Mouse (Mus musculus): ENCODE data around the gene Gdf7. TPM values are rescaled to one million over a fixed set of nuclear protein-coding genes. Genes with fewer than 3 reads are reported as not detected.
A peak's percentile ranks its signal among the peaks of the same experiment; 100 is the strongest.

The Gdf7 gene
- polyA plus RNA-seq, 1 experiment from 2014 or later, result 0.80 TPM

DNA sequence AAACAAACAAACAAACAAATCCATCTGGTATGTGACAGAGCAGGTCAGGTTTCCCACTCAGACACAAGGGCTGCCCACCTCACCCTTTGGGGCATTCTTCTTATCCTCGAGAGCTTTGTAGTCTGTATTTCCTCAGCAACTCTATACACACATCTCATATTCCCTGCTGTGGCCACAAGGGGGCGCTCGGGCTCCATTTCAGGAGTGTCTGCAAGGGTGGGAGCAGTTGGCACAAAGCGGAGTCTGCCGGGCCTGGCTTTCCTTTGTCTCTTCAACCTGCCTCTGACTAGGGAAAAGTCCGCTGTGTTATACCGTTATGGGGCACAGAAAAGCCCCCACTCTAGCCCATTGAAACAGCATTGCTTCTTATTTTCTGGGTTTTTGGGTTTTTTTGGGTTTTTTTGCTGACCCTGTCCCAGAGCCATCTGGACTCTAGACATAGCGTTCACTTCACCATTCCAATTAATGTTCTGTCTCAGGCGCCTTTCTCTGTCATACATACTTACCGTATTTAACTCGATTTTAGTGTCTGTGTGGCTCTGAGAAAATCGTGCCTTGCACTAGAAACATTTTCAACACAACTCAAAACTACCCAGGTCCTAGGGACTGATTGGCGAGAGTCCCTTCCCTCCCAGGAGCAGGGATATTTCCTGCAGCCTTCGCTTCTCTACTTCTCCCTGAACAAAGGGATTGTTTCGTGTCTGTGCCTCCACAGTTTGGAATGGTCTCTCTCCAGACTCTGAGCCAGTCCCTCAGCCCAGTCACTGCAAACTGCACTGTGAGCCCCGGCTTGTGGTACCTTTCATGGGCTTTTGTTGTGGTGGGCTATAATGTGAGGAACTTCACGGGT, 25.3 kb upstream of the Gdf7 start:
- peak; percentile 83 for ATAC-seq (ENCODE audit: insufficient number of reproducible peaks, insufficient read depth, low FRiP score, low TSS enrichment, low read depth)
- H3K4me2 ChIP-seq, result no peak overlapping the region
- no peaks in the 10 kb centered on the region for H3K9me3 ChIP-seq
- no peak overlapping the region for H3K4me3 ChIP-seq (replicated peaks)
- H3K36me3 ChIP-seq, result peaks cover 74% of the 10 kb centered on the region
- peak overlapping the region; percentile 18; the same call in 1 of the 2 replicates for H3K27ac ChIP-seq
- H3K9ac ChIP-seq (replicated peaks), result peak overlapping the region; percentile 23; the same call in 1 of the 2 replicates
- no peaks in the 10 kb centered on the region; the same call in 1 of the 2 replicates for H3K4me1 ChIP-seq (replicated peaks)
- WGBS, result 42% methylated on average over 17 of the region's 17 CpGs
- H3K27me3 ChIP-seq, result no peaks in the 10 kb centered on the region

DNA sequence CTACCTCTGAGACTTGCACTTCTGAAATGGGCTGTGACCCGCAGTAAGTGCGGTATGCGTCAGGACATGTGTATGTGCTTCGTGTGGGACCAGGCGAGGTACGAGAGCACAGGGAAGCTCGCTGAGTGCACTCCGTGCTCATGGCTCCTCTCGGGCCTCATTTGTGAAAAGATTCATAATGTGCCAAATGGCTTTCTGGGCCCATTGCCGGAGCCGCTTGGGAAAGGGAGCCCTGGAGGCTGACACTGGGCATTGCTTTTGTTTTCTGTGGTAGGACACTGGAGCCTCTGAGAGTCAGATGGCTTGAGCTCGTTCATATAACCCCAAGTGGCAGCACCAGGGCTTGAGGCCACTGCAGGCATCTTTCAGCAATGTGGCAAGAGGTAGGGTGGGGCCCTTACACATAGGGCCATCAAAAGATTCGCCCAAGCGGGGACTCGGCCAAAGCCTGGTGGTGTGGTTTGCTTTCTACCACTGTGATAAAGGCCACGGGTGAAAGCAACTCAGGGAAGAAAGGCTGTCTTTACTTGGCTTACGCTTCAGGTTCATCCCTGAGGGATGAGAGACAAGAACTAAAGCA, 24.3 kb upstream of the Gdf7 start:
- Histone ChIP-seq H3K4me2 (no peak overlapping the region), H3K4me1 (replicated peaks) (no peaks in the 10 kb centered on the region; the same call in 1 of the 2 replicates), H3K36me3 (peaks cover 75% of the 10 kb centered on the region), H3K9me3 (no peaks in the 10 kb centered on the region), H3K4me3 (replicated peaks) (no peak overlapping the region), H3K27me3 (no peaks in the 10 kb centered on the region), H3K9ac (replicated peaks) (no peak overlapping the region), H3K27ac (no peak overlapping the region)
- WGBS, result 93% methylated on average over 17 of the region's 17 CpGs
- no peak for ATAC-seq (ENCODE audit: insufficient number of reproducible peaks, insufficient read depth, low FRiP score, low TSS enrichment, low read depth)

DNA sequence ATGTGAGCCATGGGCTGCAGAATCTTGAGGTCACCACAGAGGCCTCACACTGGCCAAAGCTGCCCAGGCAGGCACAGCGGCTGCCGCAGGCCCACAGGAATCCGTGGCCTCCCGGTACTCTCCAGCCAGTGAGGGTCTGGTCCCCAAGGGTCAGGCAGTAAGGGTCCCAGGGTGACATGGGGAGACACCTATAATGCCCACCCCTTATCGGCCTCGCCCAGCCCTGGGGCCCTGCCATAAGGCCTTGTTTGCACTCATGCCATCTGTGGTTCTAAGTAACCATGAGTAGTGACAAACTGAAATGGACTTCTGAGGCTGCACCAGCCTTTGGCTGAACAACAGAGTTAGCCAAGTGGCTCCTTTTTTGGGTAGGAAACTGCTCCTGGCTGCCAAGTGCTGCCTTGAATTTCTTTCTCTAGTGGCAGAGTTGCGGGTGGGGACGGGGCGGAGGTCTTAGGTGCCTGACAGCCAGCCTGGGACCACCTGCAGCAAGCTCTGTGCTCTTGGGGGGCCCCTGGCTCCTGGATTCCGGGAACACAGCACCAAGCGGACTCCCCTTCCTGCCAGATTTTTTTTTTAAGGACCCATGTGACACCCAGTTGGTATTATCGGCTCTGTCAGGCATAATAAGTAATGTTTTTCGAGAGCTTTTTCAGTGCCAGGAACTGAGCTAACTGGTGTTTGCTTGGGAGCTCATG, 23.6 kb upstream of the Gdf7 start:
- ATAC-seq (ENCODE audit: insufficient number of reproducible peaks, insufficient read depth, low FRiP score, low TSS enrichment, low read depth), result no peak
- Histone ChIP-seq H3K27me3 (no peaks in the 10 kb centered on the region), H3K27ac (no peak overlapping the region), H3K9me3 (no peaks in the 10 kb centered on the region), H3K9ac (replicated peaks) (no peak overlapping the region), H3K36me3 (peaks cover 70% of the 10 kb centered on the region), H3K4me1 (replicated peaks) (no peaks in the 10 kb centered on the region; the same call in 1 of the 2 replicates), H3K4me2 (no peak overlapping the region), H3K4me3 (replicated peaks) (no peak overlapping the region)
- WGBS, result 93% methylated on average over 13 of the region's 13 CpGs

DNA sequence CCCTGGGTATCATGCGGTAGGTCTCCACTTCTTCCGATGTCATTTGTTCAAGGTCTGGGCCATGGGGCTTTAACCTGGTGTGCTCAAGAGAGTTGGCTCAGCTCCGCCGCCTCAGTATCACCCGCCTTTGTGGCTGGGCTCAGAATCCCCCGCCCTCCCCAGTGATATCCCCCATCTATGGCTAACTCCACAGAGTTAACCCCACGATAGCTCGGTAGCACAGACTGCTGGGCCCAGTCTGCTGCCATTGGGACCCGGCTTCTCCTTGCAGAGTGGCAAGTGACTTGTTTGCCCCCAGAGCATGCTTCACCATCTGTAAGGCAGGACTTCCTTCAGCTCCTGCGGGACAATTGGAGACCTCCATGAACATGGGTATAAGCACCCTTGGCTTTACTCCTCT, 22.3 kb upstream of the Gdf7 start:
- Histone ChIP-seq H3K4me3 (replicated peaks) (no peak overlapping the region), H3K36me3 (peaks cover 68% of the 10 kb centered on the region), H3K9me3 (no peaks in the 10 kb centered on the region), H3K27ac (no peak overlapping the region), H3K27me3 (no peaks in the 10 kb centered on the region), H3K4me2 (no peak overlapping the region), H3K4me1 (replicated peaks) (peaks cover 3% of the 10 kb centered on the region; the same call in 1 of the 2 replicates), H3K9ac (replicated peaks) (no peak overlapping the region)
- 91% methylated on average over 10 of the region's 10 CpGs for WGBS
- no peak for ATAC-seq (ENCODE audit: insufficient number of reproducible peaks, insufficient read depth, low FRiP score, low TSS enrichment, low read depth)

DNA sequence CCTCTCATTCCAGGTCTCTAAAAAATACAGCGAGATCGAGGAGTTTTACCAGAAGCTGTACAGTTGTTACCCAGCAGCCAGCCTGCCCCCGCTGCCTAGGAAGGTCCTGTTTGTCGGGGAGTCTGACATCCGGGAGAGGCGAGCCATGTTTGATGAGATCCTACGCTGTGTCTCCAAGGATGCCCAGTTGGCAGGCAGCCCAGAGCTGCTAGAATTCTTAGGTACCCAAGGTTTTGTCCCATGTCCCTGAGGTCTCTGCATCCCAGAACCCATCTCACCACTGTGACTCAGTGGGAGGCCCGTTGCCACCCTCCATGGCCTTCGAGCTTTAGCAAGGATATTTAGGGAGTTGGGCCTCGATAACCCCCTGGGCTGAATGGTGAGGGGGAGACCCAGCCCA, 19.8 kb upstream of the Gdf7 start:
- H3K9me3 ChIP-seq, result no peaks in the 10 kb centered on the region
- H3K4me1 ChIP-seq (replicated peaks), result 0 out of 2 replicates have a peak, but pooled peaks cover 8% of the 10 kb centered on the region
- H3K27me3 ChIP-seq, result no peaks in the 10 kb centered on the region
- no peak for ATAC-seq (ENCODE audit: insufficient number of reproducible peaks, insufficient read depth, low FRiP score, low TSS enrichment, low read depth)
- peaks cover 72% of the 10 kb centered on the region for H3K36me3 ChIP-seq
- no peak overlapping the region for H3K4me2 ChIP-seq
- WGBS, result 94% methylated on average over 10 of the region's 10 CpGs
- no peak overlapping the region for H3K9ac ChIP-seq (replicated peaks)
- no peak overlapping the region for H3K4me3 ChIP-seq (replicated peaks)
- H3K27ac ChIP-seq, result no peak overlapping the region

DNA sequence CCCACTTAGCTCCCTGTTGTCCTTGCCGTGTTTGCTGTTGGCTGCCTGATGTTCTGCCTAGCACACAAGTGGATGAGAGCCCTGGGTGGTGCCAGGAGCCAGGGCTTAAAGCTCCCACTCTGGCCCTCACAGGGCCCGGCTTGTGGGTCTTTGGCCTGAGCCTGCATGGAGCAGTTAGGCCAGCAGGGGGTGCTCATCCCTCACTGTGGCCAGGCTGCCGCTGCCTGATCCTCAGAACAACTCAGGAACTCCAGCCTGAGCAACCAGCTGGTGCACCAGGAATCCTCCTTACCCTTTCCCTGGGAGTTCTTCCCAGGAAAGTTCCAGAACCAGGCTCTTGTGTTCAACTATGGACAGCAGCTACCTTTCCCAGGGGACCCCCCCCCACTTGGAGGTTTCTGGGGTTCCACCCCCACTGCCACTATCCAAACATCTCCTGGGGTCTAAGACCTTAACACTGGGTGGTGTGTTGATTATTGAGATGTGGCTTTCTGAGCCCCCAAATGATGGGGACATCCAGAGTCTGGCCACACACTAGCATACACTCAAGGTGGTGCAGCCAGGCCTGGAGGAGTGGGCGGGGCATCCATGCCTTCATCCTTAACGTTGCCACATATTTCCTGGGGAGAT, 18.4 kb upstream of the Gdf7 start:
- Histone ChIP-seq H3K4me3 (replicated peaks) (no peak overlapping the region), H3K4me1 (replicated peaks) (0 out of 2 replicates have a peak, but pooled peaks cover 8% of the 10 kb centered on the region), H3K9me3 (no peaks in the 10 kb centered on the region), H3K36me3 (peaks cover 62% of the 10 kb centered on the region), H3K9ac (replicated peaks) (no peak overlapping the region), H3K27me3 (no peaks in the 10 kb centered on the region), H3K27ac (no peak overlapping the region), H3K4me2 (no peak overlapping the region)
- ATAC-seq (ENCODE audit: insufficient number of reproducible peaks, insufficient read depth, low FRiP score, low TSS enrichment, low read depth), result 0 out of 2 replicates have a peak, but pooled peaks have one; percentile 22
- 46% methylated on average over 5 of the region's 5 CpGs for WGBS

DNA sequence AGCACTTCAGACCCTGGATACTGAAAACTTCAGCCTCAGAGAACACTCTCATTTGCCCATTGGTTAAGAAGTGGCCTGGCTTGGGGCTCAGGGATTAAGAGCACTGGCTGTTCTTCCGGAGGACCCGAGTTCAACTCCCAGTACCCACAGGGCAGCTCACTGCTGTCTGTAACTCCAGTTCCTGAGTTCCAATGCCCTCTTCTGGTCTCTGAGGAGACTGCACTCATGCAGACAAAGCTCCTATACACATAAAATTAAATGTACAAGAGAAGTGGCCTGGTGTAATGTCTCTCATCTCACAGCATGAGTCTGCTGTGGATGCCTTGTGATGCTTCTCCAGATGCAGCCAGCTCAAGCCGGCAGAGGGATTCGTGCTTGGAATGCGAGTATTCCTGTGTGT, 14.8 kb upstream of the Gdf7 start:
- peaks cover 12% of the 10 kb centered on the region for H3K27me3 ChIP-seq
- H3K4me1 ChIP-seq (replicated peaks), result peaks cover 18% of the 10 kb centered on the region; the same call in 1 of the 2 replicates
- H3K27ac ChIP-seq, result no peak overlapping the region
- H3K4me2 ChIP-seq, result no peak overlapping the region
- no peak for ATAC-seq (ENCODE audit: insufficient number of reproducible peaks, insufficient read depth, low FRiP score, low TSS enrichment, low read depth)
- no peak overlapping the region for H3K9ac ChIP-seq (replicated peaks)
- H3K4me3 ChIP-seq (replicated peaks), result no peak overlapping the region
- no peaks in the 10 kb centered on the region for H3K9me3 ChIP-seq
- 93% methylated on average over 5 of the region's 5 CpGs for WGBS
- peaks cover 31% of the 10 kb centered on the region for H3K36me3 ChIP-seq

DNA sequence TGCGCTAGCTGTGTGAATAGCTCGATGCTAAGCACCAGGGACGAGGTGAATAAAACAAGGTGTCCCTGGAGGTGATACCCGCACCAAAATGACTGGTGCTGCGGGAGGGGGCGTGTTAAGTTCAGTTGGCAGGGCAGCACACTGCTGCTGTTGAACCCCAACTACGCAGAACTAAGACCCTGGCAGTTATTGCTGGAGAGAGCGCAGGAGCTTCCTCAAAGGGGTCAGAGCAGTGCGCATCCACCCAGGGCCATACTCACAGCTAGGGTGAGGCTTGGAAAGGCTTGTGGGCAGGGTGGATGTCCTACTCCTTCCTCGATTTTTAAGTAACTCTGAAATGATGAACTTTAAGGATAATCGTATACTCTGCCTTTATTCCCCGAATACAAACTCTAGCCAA, 12.0 kb upstream of the Gdf7 start:
- Histone ChIP-seq H3K36me3 (peaks cover 12% of the 10 kb centered on the region), H3K27ac (no peak overlapping the region), H3K27me3 (peaks cover 32% of the 10 kb centered on the region), H3K9me3 (no peaks in the 10 kb centered on the region), H3K4me3 (replicated peaks) (peak overlapping the region; percentile 63), H3K9ac (replicated peaks) (peak overlapping the region; percentile 70), H3K4me1 (replicated peaks) (peaks cover 18% of the 10 kb centered on the region; the same call in 1 of the 2 replicates), H3K4me2 (peak overlapping the region; percentile 80)
- 21% methylated on average over 12 of the region's 12 CpGs for WGBS
- peak; percentile 9; the same call in 1 of the 2 replicates for ATAC-seq (ENCODE audit: insufficient number of reproducible peaks, insufficient read depth, low FRiP score, low TSS enrichment, low read depth)

DNA sequence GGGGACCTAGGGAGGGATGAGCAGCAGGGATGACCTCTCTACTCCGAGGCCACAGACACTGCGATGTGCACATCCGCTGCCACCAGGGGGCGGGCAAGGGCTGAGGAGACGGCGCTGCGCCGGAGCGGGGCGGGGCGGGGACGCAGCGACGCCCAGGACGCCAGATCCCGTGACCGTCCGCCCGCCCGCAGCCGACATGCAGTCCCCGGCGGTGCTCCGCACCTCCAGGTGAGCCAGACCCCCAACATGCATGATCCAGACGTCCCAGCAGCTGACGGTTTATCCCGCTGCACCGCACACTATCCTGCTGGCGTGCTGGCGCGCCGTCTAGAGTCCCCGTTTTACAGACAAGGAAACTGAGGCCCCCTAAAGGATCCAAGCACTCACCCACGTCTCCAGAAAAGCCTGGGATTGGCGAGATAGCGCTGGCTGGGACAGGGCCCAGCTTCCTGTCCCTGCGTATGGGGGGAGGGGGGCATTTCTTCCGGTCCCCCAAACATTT, 11.6 kb upstream of the Gdf7 start, which contains the start of gene Hs1bp3:
Gene Hs1bp3, plus strand, starts transcription at position 163 of the 502 bp plus-strand sequence.
- peaks cover 7% of the 10 kb centered on the region for H3K36me3 ChIP-seq
- ATAC-seq (ENCODE audit: insufficient number of reproducible peaks, insufficient read depth, low FRiP score, low TSS enrichment, low read depth), result peak; percentile 63; the same call in 1 of the 2 replicates
- no peaks in the 10 kb centered on the region for H3K9me3 ChIP-seq
- H3K4me1 ChIP-seq (replicated peaks), result peaks cover 16% of the 10 kb centered on the region; the same call in 1 of the 2 replicates
- H3K4me2 ChIP-seq, result peak within 1 kb of the TSS; percentile 80
- peak within 1 kb of the TSS; percentile 63 for H3K4me3 ChIP-seq (replicated peaks)
- WGBS, result 2% methylated on average over 37 of the region's 38 CpGs
- no peak within 1 kb of the TSS for H3K27ac ChIP-seq
- peak within 1 kb of the TSS; percentile 70 for H3K9ac ChIP-seq (replicated peaks)
- peaks cover 32% of the 10 kb centered on the region for H3K27me3 ChIP-seq

DNA sequence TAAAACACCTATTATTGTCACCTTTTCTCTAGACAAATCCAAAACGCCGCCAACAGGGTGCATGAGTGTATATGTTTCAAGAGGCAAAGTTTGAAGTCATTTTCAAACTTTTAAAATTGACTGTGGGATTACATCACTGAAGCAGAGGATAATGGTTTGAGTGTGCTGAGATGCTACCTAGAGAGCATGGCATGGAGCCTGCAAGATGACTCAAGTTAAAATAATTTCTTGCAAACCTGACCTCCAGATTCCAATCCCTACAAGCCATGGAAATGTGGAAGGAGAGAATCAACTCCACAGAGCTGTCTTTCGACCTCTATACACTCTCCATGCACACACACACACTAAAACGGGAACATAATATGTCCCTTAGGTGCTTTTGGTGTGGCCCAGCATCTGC, 10.5 kb upstream of the Gdf7 start:
- no peak overlapping the region for H3K4me3 ChIP-seq (replicated peaks)
- no peak overlapping the region for H3K4me2 ChIP-seq
- H3K27me3 ChIP-seq, result peaks cover 36% of the 10 kb centered on the region
- no peaks in the 10 kb centered on the region for H3K9me3 ChIP-seq
- H3K36me3 ChIP-seq, result no peaks in the 10 kb centered on the region
- H3K9ac ChIP-seq (replicated peaks), result no peak overlapping the region
- 80% methylated on average over 4 of the region's 4 CpGs for WGBS
- peaks cover 16% of the 10 kb centered on the region; the same call in 1 of the 2 replicates for H3K4me1 ChIP-seq (replicated peaks)
- no peak for ATAC-seq (ENCODE audit: insufficient number of reproducible peaks, insufficient read depth, low FRiP score, low TSS enrichment, low read depth)
- no peak overlapping the region for H3K27ac ChIP-seq
